Mouse (Mus musculus): ENCODE results near the gene Gm21985. TPM values are rescaled to one million over a fixed set of nuclear protein-coding genes. Genes with fewer than 3 reads are reported as not detected.

The Gm21985 gene
- polyA plus RNA-seq, 1 experiment from 2014 or later = not detected

- Histone ChIP-seq H3K9me3 (no peaks in the 10 kb centered on the region), H3K9ac (no peak overlapping the region), H3K27me3 (replicated peaks) (no peaks in the 10 kb centered on the region), H3K4me1 (no peaks in the 10 kb centered on the region), H3K4me2 (no peak overlapping the region), H3K27ac (no peak overlapping the region), H3K36me3 (no peaks in the 10 kb centered on the region), H3K4me3 (replicated peaks) (no peak overlapping the region)
- WGBS = 85% methylated on average over 3 of the region's 3 CpGs
- ATAC-seq (ENCODE audit: insufficient read depth, low FRiP score, low read depth) = no peak
Observed at GRCm38 (mm10) chr2:112296211-112296610, 30.1 kb downstream of the Gm21985 start.

GRCm38 (mm10) chr2:112298221-112298620 lies 32.1 kb downstream of the Gm21985 start:
- WGBS = 89% methylated on average over 4 of the region's 4 CpGs
- no peak overlapping the region for H3K4me2 ChIP-seq
- ATAC-seq (ENCODE audit: insufficient read depth, low FRiP score, low read depth) = no peak
- no peaks in the 10 kb centered on the region for H3K36me3 ChIP-seq
- H3K27ac ChIP-seq = no peak overlapping the region
- H3K27me3 ChIP-seq (replicated peaks) = no peaks in the 10 kb centered on the region
- no peaks in the 10 kb centered on the region for H3K4me1 ChIP-seq
- no peak overlapping the region for H3K4me3 ChIP-seq (replicated peaks)
- H3K9me3 ChIP-seq = no peaks in the 10 kb centered on the region
- no peak overlapping the region for H3K9ac ChIP-seq

GRCm38 (mm10) chr2:112308671-112309070 lies 42.6 kb downstream of the Gm21985 start:
- Histone ChIP-seq H3K36me3 (no peaks in the 10 kb centered on the region), H3K4me1 (no peaks in the 10 kb centered on the region), H3K27me3 (replicated peaks) (no peaks in the 10 kb centered on the region), H3K9me3 (no peaks in the 10 kb centered on the region), H3K4me3 (replicated peaks) (no peak overlapping the region), H3K9ac (no peak overlapping the region), H3K4me2 (no peak overlapping the region), H3K27ac (no peak overlapping the region)
- WGBS = 79% methylated on average over 3 of the region's 3 CpGs
- ATAC-seq (ENCODE audit: insufficient read depth, low FRiP score, low read depth) = no peak

- Histone ChIP-seq H3K36me3 (no peaks in the 10 kb centered on the region), H3K4me2 (no peak overlapping the region), H3K27ac (no peak overlapping the region), H3K9ac (no peak overlapping the region), H3K4me1 (no peaks in the 10 kb centered on the region), H3K27me3 (replicated peaks) (no peaks in the 10 kb centered on the region), H3K4me3 (replicated peaks) (no peak overlapping the region), H3K9me3 (no peaks in the 10 kb centered on the region)
- ATAC-seq (ENCODE audit: insufficient read depth, low FRiP score, low read depth) = no peak
- WGBS = 63% methylated on average over 10 of the region's 10 CpGs
Observed at GRCm38 (mm10) chr2:112309161-112309600, 43.1 kb downstream of the Gm21985 start.

GRCm38 (mm10) chr2:112315638-112316037 lies 49.5 kb downstream of the Gm21985 start:
- Histone ChIP-seq H3K9me3 (no peaks in the 10 kb centered on the region), H3K4me2 (no peak overlapping the region), H3K27me3 (replicated peaks) (no peaks in the 10 kb centered on the region), H3K4me3 (replicated peaks) (no peak overlapping the region), H3K4me1 (0 out of 2 replicates have a peak, but pooled peaks cover 3% of the 10 kb centered on the region), H3K27ac (no peak overlapping the region), H3K9ac (no peak overlapping the region), H3K36me3 (no peaks in the 10 kb centered on the region)
- WGBS = 90% methylated on average over 7 of the region's 7 CpGs
- ATAC-seq (ENCODE audit: insufficient read depth, low FRiP score, low read depth) = no peak

- Histone ChIP-seq H3K4me1 (0 out of 2 replicates have a peak, but pooled peaks cover 3% of the 10 kb centered on the region), H3K4me2 (no peak overlapping the region), H3K9me3 (no peaks in the 10 kb centered on the region), H3K27ac (peak overlapping the region; percentile 59; the same call in 1 of the 2 replicates), H3K36me3 (no peaks in the 10 kb centered on the region), H3K9ac (no peak overlapping the region), H3K4me3 (replicated peaks) (no peak overlapping the region), H3K27me3 (replicated peaks) (no peaks in the 10 kb centered on the region)
- 78% methylated on average over 2 of the region's 2 CpGs for WGBS
- peak; percentile 53; the same call in 1 of the 2 replicates for ATAC-seq (ENCODE audit: insufficient read depth, low FRiP score, low read depth)
Observed at GRCm38 (mm10) chr2:112318227-112318626, 52.1 kb downstream of the Gm21985 start.

- H3K9ac ChIP-seq = no peak overlapping the region
- H3K9me3 ChIP-seq = no peaks in the 10 kb centered on the region
- no peak for ATAC-seq (ENCODE audit: insufficient read depth, low FRiP score, low read depth)
- no peak overlapping the region for H3K4me2 ChIP-seq
- WGBS = 52% methylated on average over 7 of the region's 7 CpGs
- no peak overlapping the region for H3K4me3 ChIP-seq (replicated peaks)
- 0 out of 2 replicates have a peak, but pooled peaks cover 3% of the 10 kb centered on the region for H3K4me1 ChIP-seq
- H3K36me3 ChIP-seq = no peaks in the 10 kb centered on the region
- H3K27ac ChIP-seq = peak overlapping the region; percentile 59; the same call in 1 of the 2 replicates
- H3K27me3 ChIP-seq (replicated peaks) = no peaks in the 10 kb centered on the region
Observed at GRCm38 (mm10) chr2:112318905-112319304, 52.8 kb downstream of the Gm21985 start.

GRCm38 (mm10) chr2:112328069-112328777 lies 62.1 kb downstream of the Gm21985 start:
- no peak for ATAC-seq (ENCODE audit: insufficient read depth, low FRiP score, low read depth)
- H3K27ac ChIP-seq = no peak overlapping the region
- no peaks in the 10 kb centered on the region for H3K9me3 ChIP-seq
- no peak overlapping the region for H3K4me3 ChIP-seq (replicated peaks)
- 82% methylated on average over 11 of the region's 11 CpGs for WGBS
- H3K9ac ChIP-seq = no peak overlapping the region
- no peaks in the 10 kb centered on the region for H3K27me3 ChIP-seq (replicated peaks)
- no peak overlapping the region for H3K4me2 ChIP-seq
- no peaks in the 10 kb centered on the region for H3K4me1 ChIP-seq
- no peaks in the 10 kb centered on the region for H3K36me3 ChIP-seq

GRCm38 (mm10) chr2:112332051-112332898 lies 66.2 kb downstream of the Gm21985 start:
- Histone ChIP-seq H3K9me3 (no peaks in the 10 kb centered on the region), H3K36me3 (0 out of 2 replicates have a peak, but pooled peaks cover 5% of the 10 kb centered on the region), H3K27ac (no peak overlapping the region), H3K27me3 (replicated peaks) (no peaks in the 10 kb centered on the region), H3K4me2 (no peak overlapping the region), H3K4me3 (replicated peaks) (no peak overlapping the region), H3K4me1 (no peaks in the 10 kb centered on the region), H3K9ac (no peak overlapping the region)
- WGBS = 63% methylated on average over 4 of the region's 4 CpGs
- no peak for ATAC-seq (ENCODE audit: insufficient read depth, low FRiP score, low read depth)

GRCm38 (mm10) chr2:112337211-112337610 lies 71.1 kb downstream of the Gm21985 start:
- Histone ChIP-seq H3K4me2 (no peak overlapping the region), H3K27me3 (replicated peaks) (no peaks in the 10 kb centered on the region), H3K9ac (no peak overlapping the region), H3K4me1 (no peaks in the 10 kb centered on the region), H3K36me3 (peaks cover 14% of the 10 kb centered on the region; the same call in 1 of the 2 replicates), H3K4me3 (replicated peaks) (no peak overlapping the region), H3K9me3 (no peaks in the 10 kb centered on the region), H3K27ac (no peak overlapping the region)
- WGBS = 92% methylated on average over 6 of the region's 6 CpGs
- ATAC-seq (ENCODE audit: insufficient read depth, low FRiP score, low read depth) = no peak

- H3K9me3 ChIP-seq = no peaks in the 10 kb centered on the region
- WGBS = 86% methylated on average over 2 of the region's 2 CpGs
- no peaks in the 10 kb centered on the region for H3K27me3 ChIP-seq (replicated peaks)
- no peak overlapping the region for H3K4me2 ChIP-seq
- H3K4me1 ChIP-seq = no peaks in the 10 kb centered on the region
- no peak for ATAC-seq (ENCODE audit: insufficient read depth, low FRiP score, low read depth)
- H3K4me3 ChIP-seq (replicated peaks) = no peak overlapping the region
- H3K36me3 ChIP-seq = peaks cover 9% of the 10 kb centered on the region; the same call in 1 of the 2 replicates
- H3K9ac ChIP-seq = no peak overlapping the region
- no peak overlapping the region for H3K27ac ChIP-seq
Observed at GRCm38 (mm10) chr2:112339736-112340135, 73.6 kb downstream of the Gm21985 start.

- Histone ChIP-seq H3K4me2 (no peak overlapping the region), H3K4me1 (no peaks in the 10 kb centered on the region), H3K4me3 (replicated peaks) (no peak overlapping the region), H3K27me3 (replicated peaks) (no peaks in the 10 kb centered on the region), H3K27ac (no peak overlapping the region), H3K9me3 (no peaks in the 10 kb centered on the region), H3K9ac (no peak overlapping the region), H3K36me3 (peaks cover 8% of the 10 kb centered on the region; the same call in 1 of the 2 replicates)
- ATAC-seq (ENCODE audit: insufficient read depth, low FRiP score, low read depth) = no peak
- 69% methylated on average over 3 of the region's 3 CpGs for WGBS
Observed at GRCm38 (mm10) chr2:112341117-112341516, 75.0 kb downstream of the Gm21985 start.

Measured in stomach, embryonic 15.5 days (tissue).